Mouse (Mus musculus) ES-E14 (cell line): ENCODE measurements around the gene Rbbp8nl. TPM values are rescaled to one million over a fixed set of nuclear protein-coding genes. Genes with fewer than 3 reads are reported as not detected.

Experiments
- DNase-seq: peaks from one replicate; pipeline ENCODE4 v3.0.0-alpha.2; 2013; ENCODE audit warnings: low read depth, low spot score
- H3K27ac ChIP-seq: 2 replicates; pipeline ENCODE4 v1.5.1; 2012; ENCODE audit warnings: low read depth, mild to moderate bottlenecking, low read length, moderate library complexity, mixed read lengths; ENCODE audit not compliant: poor library complexity, insufficient read depth, severe bottlenecking
- H3K36me3 ChIP-seq: 2 replicates; pipeline ENCODE4 v1.6.1; 2012; ENCODE audit warnings: mild to moderate bottlenecking, low read length, moderate library complexity, mixed read lengths; ENCODE audit not compliant: control insufficient read depth, poor library complexity, insufficient read depth, severe bottlenecking
- H3K4me1 ChIP-seq, 2 experiments: fragments of 150-350 bp in 1 of 2; sonication (generic) in 1 of 2; 2 replicates each; pipeline ENCODE4 v1.6.1; 2012; ENCODE audit warnings: low read length in 2 of 2, mild to moderate bottlenecking in 1 of 2, mixed read lengths in 1 of 2; ENCODE audit not compliant: control insufficient read depth in 2 of 2, insufficient read depth in 2 of 2, poor library complexity in 1 of 2
- H3K4me3 ChIP-seq, 2 experiments: fragments of 150-350 bp in 1 of 2; sonication (generic) in 1 of 2; 2 replicates each; pipeline ENCODE4 v1.5.1; 2012; ENCODE audit warnings: low read length in 2 of 2, low read depth in 1 of 2, mild to moderate bottlenecking in 1 of 2, mixed read lengths in 1 of 2; ENCODE audit not compliant: insufficient read depth in 1 of 2, poor library complexity in 1 of 2, severe bottlenecking in 1 of 2
- H3K9ac ChIP-seq: 2 replicates; pipeline ENCODE4 v1.6.1; 2012; ENCODE audit warnings: low read depth, mild to moderate bottlenecking, low read length, mixed read lengths; ENCODE audit not compliant: poor library complexity, insufficient read depth, severe bottlenecking
- H3K9me3 ChIP-seq: fragments of 150-350 bp; sonication (generic); 2 replicates; pipeline ENCODE4 v1.6.1; 2012; ENCODE audit warnings: low read depth, mild to moderate bottlenecking, low read length; ENCODE audit not compliant: control insufficient read depth, insufficient read depth
- CHD2 ChIP-seq: IDR thresholded peaks from 2 replicates; pipeline ENCODE4 v1.6.1; 2014; ENCODE audit warnings: mild to moderate bottlenecking, low read depth, low read length, inconsistent platforms
- HCFC1 ChIP-seq: IDR thresholded peaks from 2 replicates; pipeline ENCODE4 v1.6.1; 2012; ENCODE audit warnings: low read length, inconsistent platforms, borderline replicate concordance; ENCODE audit not compliant: insufficient read depth
- MAFK ChIP-seq: IDR thresholded peaks from 2 replicates; pipeline ENCODE4 v1.6.1; 2014; ENCODE audit warnings: mild to moderate bottlenecking, low read depth, low read length, inconsistent platforms; ENCODE audit not compliant: insufficient read depth
- ZC3H11A ChIP-seq: IDR thresholded peaks from 2 replicates; pipeline ENCODE4 v1.6.1; 2012; ENCODE audit warnings: low read depth, mild to moderate bottlenecking, inconsistent platforms, low read length, borderline replicate concordance
- ZNF384 ChIP-seq: IDR thresholded peaks from 2 replicates; pipeline ENCODE4 v1.6.1; 2012; ENCODE audit warnings: low read depth, low read length, inconsistent platforms
- in situ Hi-C, 2 experiments: fragments of 600-800 bp; cut with MboI; formaldehyde crosslinking; loops; one replicate each; pipeline ENCODE4 v1.15.1; 2025; ENCODE audit warnings: low sequenced_read_pairs in 2 of 2, inconsistent platforms in 1 of 2; ENCODE audit not compliant: unreplicated experiment in 2 of 2
- total RNA-seq: library from RNA; depleted of rRNA; stranded (reverse); fragments of 300-350 nt; gene quantifications from 2 replicates; pipeline ENCODE4 v1.2.3, GENCODE M21; 2012

Rbbp8nl gene
- total RNA-seq, 1 experiment = 0.54 TPM

DNA sequence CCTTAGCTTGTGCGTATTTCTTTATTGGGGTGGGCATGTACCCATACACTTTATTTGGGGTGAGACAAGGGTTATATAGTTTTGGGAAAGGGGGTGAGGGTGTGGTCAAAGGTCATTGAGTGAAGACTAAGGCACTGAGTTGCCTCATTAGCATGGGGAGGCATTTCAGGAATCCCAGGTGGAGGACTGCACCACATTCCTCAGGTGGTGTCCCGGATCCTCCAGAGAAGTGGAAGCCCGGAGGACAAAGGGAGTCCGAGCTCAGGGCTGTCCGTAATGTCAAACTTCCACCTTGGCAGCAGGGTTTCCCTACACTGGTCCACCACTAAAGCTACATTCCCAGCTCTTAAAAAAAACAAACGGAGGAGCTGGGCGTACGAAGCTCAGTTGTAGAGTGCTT is 3.2 kb upstream of the Rbbp8nl start:
- H3K36me3 ChIP-seq = no peaks in the 10 kb centered on the region
- H3K27ac ChIP-seq = no peak overlapping the region
- DNase-seq = no peak
- in situ Hi-C loops = no loop called here
- H3K4me1 ChIP-seq = peaks cover 2 to 40% of the 10 kb centered on the region in 2 experiments; a peak in 1 of 4 replicates
- TF ChIP-seq CHD2 (0 out of 2 replicates have a peak, but pooled peaks have one; percentile 49), HCFC1 (no peak), ZC3H11A (no peak), MAFK (no peak), ZNF384 (0 out of 2 replicates have a peak, but pooled peaks have one; percentile 44)
- H3K9ac ChIP-seq = no peak overlapping the region
- H3K9me3 ChIP-seq = no peaks in the 10 kb centered on the region
- no peak overlapping the region for H3K4me3 ChIP-seq

DNA sequence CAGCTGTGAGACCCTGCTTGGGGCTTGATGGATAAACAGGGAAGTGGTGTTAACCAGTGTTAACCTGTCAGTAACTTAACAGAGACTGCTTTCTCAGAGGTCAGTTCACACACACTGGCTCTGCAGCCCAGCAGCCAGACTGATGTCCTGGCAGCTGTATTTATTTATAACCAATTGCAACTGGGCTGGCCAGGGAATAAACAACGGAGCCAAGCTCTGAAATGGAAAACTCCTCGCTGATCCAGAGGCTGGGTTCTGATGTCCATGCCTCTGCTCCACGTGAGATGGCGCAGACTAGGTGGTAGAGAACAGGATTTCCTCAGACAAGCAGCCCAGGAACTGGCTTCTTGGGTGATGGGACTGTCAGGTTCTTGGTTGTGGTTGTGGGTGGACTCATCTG is 2.3 kb upstream of the Rbbp8nl start:
- TF ChIP-seq MAFK (no peak), HCFC1 (no peak), CHD2 (no peak), ZNF384 (no peak), ZC3H11A (no peak)
- Histone ChIP-seq H3K9me3 (no peaks in the 10 kb centered on the region), H3K9ac (no peak overlapping the region), H3K36me3 (no peaks in the 10 kb centered on the region), H3K27ac (no peak overlapping the region), H3K4me3 (no peak overlapping the region), H3K4me1 (peaks cover 2 to 40% of the 10 kb centered on the region in 2 experiments; a peak in 1 of 4 replicates)
- DNase-seq = no peak
- in situ Hi-C loops = no loop called here

DNA sequence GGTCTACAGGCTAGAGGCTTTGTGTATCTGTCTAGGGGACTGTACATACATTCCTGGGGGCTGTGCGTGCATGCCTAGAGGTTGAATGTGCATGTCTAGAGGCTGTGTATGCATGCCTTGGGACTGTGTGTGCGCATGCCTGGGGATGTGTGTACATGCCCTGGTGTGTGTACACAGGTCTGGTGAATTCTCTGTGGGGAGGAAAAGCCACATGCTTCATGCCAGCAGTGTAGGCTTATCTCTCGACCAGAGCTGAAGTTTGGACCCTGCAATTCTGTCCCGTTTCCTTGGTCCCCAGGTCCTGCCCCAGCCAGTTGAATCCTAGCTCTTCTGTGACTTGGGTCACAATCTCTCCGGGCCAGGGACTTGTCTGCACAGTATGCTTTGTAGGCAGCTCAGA is 1.9 kb upstream of the Rbbp8nl start:
- H3K4me1 ChIP-seq = peaks cover 2 to 40% of the 10 kb centered on the region in 2 experiments; a peak in 1 of 4 replicates
- DNase-seq = no peak
- no peak overlapping the region for H3K9ac ChIP-seq
- H3K27ac ChIP-seq = no peak overlapping the region
- TF ChIP-seq ZC3H11A (no peak), HCFC1 (no peak), ZNF384 (no peak), MAFK (no peak), CHD2 (no peak)
- in situ Hi-C loops = no loop called here
- no peak overlapping the region for H3K4me3 ChIP-seq
- H3K36me3 ChIP-seq = no peaks in the 10 kb centered on the region
- no peaks in the 10 kb centered on the region for H3K9me3 ChIP-seq

DNA sequence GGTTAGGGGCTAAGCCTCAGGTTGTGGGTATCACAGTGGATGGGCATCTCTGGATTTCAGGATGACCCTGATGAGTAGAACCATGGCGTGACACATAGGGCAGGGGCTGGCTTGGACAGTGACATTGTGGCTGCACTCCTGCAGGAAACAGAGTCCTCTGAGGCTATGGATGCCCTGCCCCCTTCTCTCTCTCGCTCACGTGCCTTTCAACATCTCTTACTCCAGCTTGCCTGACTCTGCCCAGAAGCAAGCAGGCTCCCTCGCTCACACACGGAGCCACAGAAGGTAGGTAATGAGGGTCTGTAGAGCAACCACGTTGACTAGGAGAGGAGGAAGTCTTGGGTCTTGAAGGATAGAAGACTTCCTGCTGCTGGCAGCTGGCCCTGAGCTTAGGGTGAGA is 824 bp upstream of the Rbbp8nl start:
- TF ChIP-seq ZNF384 (no peak), ZC3H11A (no peak), CHD2 (no peak), HCFC1 (no peak), MAFK (no peak)
- H3K36me3 ChIP-seq = no peaks in the 10 kb centered on the region; the same call in 1 of the 2 replicates
- no peaks in the 10 kb centered on the region for H3K9me3 ChIP-seq
- no peak for DNase-seq
- no peak overlapping the region for H3K27ac ChIP-seq
- peaks cover 2 to 40% of the 10 kb centered on the region in 2 experiments; a peak in 1 of 4 replicates for H3K4me1 ChIP-seq
- in situ Hi-C loops = no loop called here
- no peak overlapping the region for H3K9ac ChIP-seq
- no peak overlapping the region for H3K4me3 ChIP-seq
